ENCODE assay signal across 17 mouse cellular contexts in genomic region chr9:51641706-51642105, GRCm38 (mm10).
DNase-seq lines count a peak whose midpoint lies in the region; TF ChIP-seq lines count a peak whose summit lies in the region.
"Had no signal": no experiment of that assay in that cellular context is flagged by ENCODE, and none has a peak within 500 bp of the region (broad histone marks: within the 10 kb centered on the region; RNA-seq: fewer than 3 reads in every experiment).

No protein-coding gene starts in this region.

- peak overlapping the region; percentile 11; the same call in 1 of the 2 replicates for H3K27ac ChIP-seq in layer of hippocampus, adult 2 months
- no peak overlapping the region for H3K27ac ChIP-seq in thymus, adult 2 months (ENCODE audit: control insufficient read depth, insufficient read depth, low read length)
- H3K27ac ChIP-seq: hindbrain, postnatal 0 days; liver, embryonic 15.5 days; midbrain, embryonic 15.5 days had no signal

- no peak for TF ChIP-seq POLR2A in thymus, adult 2 months (IDR thresholded peaks at IDR 0.05; ENCODE audit: control insufficient read depth, extremely low read depth, insufficient read depth, low read length, poor library complexity)

- WGBS in thymus, adult 2 months, result 88% methylated on average over 4 of the region's 4 CpGs

- no peaks in the 10 kb centered on the region for H3K4me1 ChIP-seq in thymus, adult 2 months (replicated peaks; ENCODE audit: control insufficient read depth, insufficient read depth, low read length)
- H3K4me1 ChIP-seq: liver, embryonic 15.5 days; megakaryocyte, embryonic 14.5 days had no signal

- H3K4me3 ChIP-seq in layer of hippocampus, adult 2 months, result no peak overlapping the region
- H3K4me3 ChIP-seq in thymus, adult 2 months (ENCODE audit: control insufficient read depth, insufficient read depth, low read length), result no peak overlapping the region
- H3K4me3 ChIP-seq: erythroblast, embryonic 14.5 days; liver, embryonic 15.5 days; megakaryocyte, embryonic 14.5 days; midbrain, embryonic 15.5 days had no signal

- H3K27me3 ChIP-seq in thymus, adult 2 months (ENCODE audit: control insufficient read depth, insufficient read depth, low read length), result no peaks in the 10 kb centered on the region
- H3K27me3 ChIP-seq: liver, embryonic 15.5 days; megakaryocyte, embryonic 14.5 days; midbrain, embryonic 15.5 days had no signal

- TF ChIP-seq CTCF in layer of hippocampus, adult 2 months (conservative IDR thresholded peaks at IDR 0.05), result no peak
- no peak for TF ChIP-seq CTCF in thymus, adult 2 months (IDR thresholded peaks at IDR 0.05; ENCODE audit: borderline replicate concordance, control insufficient read depth, extremely low read depth, insufficient read depth, low read length, poor library complexity)

- H3K36me3 ChIP-seq in thymus, adult 2 months (ENCODE audit: control insufficient read depth, insufficient read depth, low read length), result no peaks in the 10 kb centered on the region
- H3K36me3 ChIP-seq: liver, embryonic 15.5 days; midbrain, embryonic 15.5 days had no signal

- DNase-seq in layer of hippocampus, adult 2 months (ENCODE audit: low spot score in 2 of 2), result no peak
- DNase-seq in layer of hippocampus, postnatal 14 days (ENCODE audit: low spot score in 2 of 2), result no peak
- DNase-seq in urinary bladder, postnatal 14 days (ENCODE audit: low spot score), result peak; percentile 11
- no peak for DNase-seq in urinary bladder, postnatal 36 days (ENCODE audit: low spot score in 2 of 2)
- DNase-seq in heart, postnatal 4 days, result peak; percentile 29
- no peak for DNase-seq in thymus, adult 2 months
- no peak for DNase-seq in kidney, adult 9 months
- DNase-seq: adrenal gland, postnatal 25 days; cerebellum, adult 2 months; gastrocnemius, postnatal 25 days; kidney, adult 11 months; kidney, postnatal 10 days had no signal

Comparison
In these comparisons a context has a peak if more than half of its experiments do, and no peak if none do; other contexts are left out.
1. DNase-seq: peak in urinary bladder, postnatal 14 days (single experiment) and heart, postnatal 4 days (single experiment); none in layer of hippocampus, adult 2 months (0 of 2), layer of hippocampus, postnatal 14 days (0 of 2), urinary bladder, postnatal 36 days (0 of 2), thymus, adult 2 months (single experiment) and kidney, adult 9 months (single experiment).